Mouse (Mus musculus): Measurements from ENCODE around the gene Crlf3.

DNA sequence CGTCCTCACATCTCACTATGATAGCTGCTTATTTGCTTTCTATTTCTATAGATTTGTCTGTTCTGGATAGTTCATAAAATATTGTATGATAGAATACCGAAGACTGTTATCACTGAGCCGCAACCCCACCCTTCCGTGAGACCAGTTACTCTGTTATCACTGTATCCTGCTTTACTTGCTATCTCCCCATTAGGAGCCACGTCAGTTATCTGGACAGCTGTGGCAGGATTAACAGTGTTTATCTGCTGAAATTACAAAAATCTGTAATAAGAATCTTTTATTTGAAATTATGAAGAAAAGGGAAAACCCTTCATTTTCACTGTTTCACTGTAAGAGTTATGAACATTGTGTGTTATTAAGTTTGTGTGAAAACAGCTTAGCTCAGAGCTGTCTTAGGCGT, 20.5 kb upstream of the Crlf3 start:
- TF ChIP-seq ZNF384 (IDR thresholded peaks at IDR 0.05; ENCODE audit: low read depth, low read length) (no peak), HCFC1 (IDR thresholded peaks at IDR 0.05; ENCODE audit: borderline replicate concordance, insufficient read depth, low read length) (no peak), ZC3H11A (IDR thresholded peaks at IDR 0.05; ENCODE audit: borderline replicate concordance, low read depth, low read length) (no peak)
